Mouse (Mus musculus): ENCODE measurements at regions not wholly inside any gene's neighbourhood (a gene's known extent, or its start where the extent isn't known, plus 50 kb on each side); places are given as distances from the start of the nearest gene placed in this dataset.
"Not testable (repeated sequence)": the region's sequence is repeated elsewhere in the genome, so short reads cannot be mapped to it uniquely, and the experiment has no call there.

DNA sequence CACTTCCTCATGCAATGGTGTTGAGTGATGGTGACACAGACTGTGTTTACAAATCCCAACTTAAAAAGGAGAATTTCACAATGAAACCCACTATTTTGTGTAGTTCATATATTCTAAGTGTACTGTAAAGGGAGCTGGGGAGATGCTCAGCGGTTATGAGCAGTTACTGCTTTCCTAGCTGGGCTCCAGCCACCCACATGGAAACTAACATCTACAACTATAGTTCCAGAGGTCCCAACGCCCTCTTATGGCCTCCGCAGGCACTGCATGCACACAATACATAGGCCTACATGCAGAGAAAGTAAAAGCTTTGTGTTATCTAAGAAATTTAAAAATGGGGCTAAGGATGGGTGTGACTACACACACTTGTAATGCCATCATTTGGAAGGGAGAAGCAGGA lies 208.4 kb upstream of the AI593442 start:
- not testable (repeated sequence) for TF ChIP-seq CTCF (conservative IDR thresholded peaks at IDR 0.05; ENCODE audit: insufficient read depth, insufficient read length, low read depth, low read length); POLR2A (IDR thresholded peaks at IDR 0.05; ENCODE audit: low read depth, low read length)
